Comparison of ENCODE assay signal across 9 mouse cellular contexts in genomic region chr8:84338493-84338892, GRCm38 (mm10). TPM values are rescaled to one million over a fixed set of nuclear protein-coding genes. Genes with fewer than 3 reads are reported as not detected.
DNase-seq lines count a peak whose midpoint lies in the region; ATAC-seq and TF ChIP-seq lines count a peak whose summit lies in the region.
"Had no signal": no experiment of that assay in that cellular context is flagged by ENCODE, and none has a peak within 500 bp of the region (broad histone marks: within the 10 kb centered on the region; RNA-seq: fewer than 3 reads in every experiment).

No protein-coding gene starts in this region.

- peaks cover 15% of the 10 kb centered on the region; the same call in 1 of the 2 replicates for H3K4me1 ChIP-seq in cerebellum, adult 2 months (ENCODE audit: control insufficient read depth, insufficient read depth, low read length)
- H3K4me1 ChIP-seq in forebrain, embryonic 16.5 days (replicated peaks; ENCODE audit: control insufficient read depth, insufficient read depth, low read length) = peaks cover 8% of the 10 kb centered on the region; the same call in 1 of the 2 replicates
- peaks cover 8% of the 10 kb centered on the region; the same call in 1 of the 2 replicates for H3K4me1 ChIP-seq in midbrain, embryonic 16.5 days (ENCODE audit: control insufficient read depth, insufficient read depth, low read length)
- H3K4me1 ChIP-seq: liver, embryonic 15.5 days had no signal

- peak overlapping the region; percentile 95 for H3K4me3 ChIP-seq in cerebellum, adult 2 months (replicated peaks; ENCODE audit: insufficient read depth, low read depth, low read length)
- peak overlapping the region; percentile 8 for H3K4me3 ChIP-seq in forebrain, embryonic 16.5 days (replicated peaks; ENCODE audit: low read length)
- H3K4me3 ChIP-seq in midbrain, embryonic 16.5 days (ENCODE audit: low read depth, low read length) = peak overlapping the region; percentile 31
- H3K4me3 ChIP-seq: liver, embryonic 15.5 days had no signal

- no peak for ATAC-seq in forebrain, embryonic 16.5 days
- no peak for ATAC-seq in midbrain, embryonic 16.5 days

- TF ChIP-seq CTCF in cerebellum, adult 2 months (IDR thresholded peaks at IDR 0.05; ENCODE audit: borderline replicate concordance, insufficient read depth, low read depth, low read length) = no peak

- peak; percentile 16 for DNase-seq in kidney, adult 18-20 months
- no peak for DNase-seq in kidney, adult 8-10 months
- DNase-seq in cerebellum, adult 2 months = peak; percentile 75 to 81
- no peak for DNase-seq in layer of hippocampus, adult 18-20 months (ENCODE audit: low spot score in 2 of 2)
- no peak for DNase-seq in thymus, postnatal 0 days (ENCODE audit: low spot score)
- DNase-seq in layer of hippocampus, adult 9-10 months (ENCODE audit: low spot score) = no peak

- H3K27me3 ChIP-seq in cerebellum, adult 2 months (ENCODE audit: control insufficient read depth, insufficient read depth, low read length) = no peaks in the 10 kb centered on the region
- peaks cover 17% of the 10 kb centered on the region for H3K27me3 ChIP-seq in forebrain, embryonic 16.5 days (replicated peaks; ENCODE audit: control insufficient read depth, insufficient read depth, low read length)
- peaks cover 11% of the 10 kb centered on the region; the same call in 1 of the 2 replicates for H3K27me3 ChIP-seq in midbrain, embryonic 16.5 days (ENCODE audit: control insufficient read depth, insufficient read depth, low read depth, low read length)

- under 1% methylated on average over 17 of the region's 17 CpGs for WGBS in cerebellum, adult 2 months
- 6% methylated on average over 17 of the region's 17 CpGs for WGBS in forebrain, embryonic 16.5 days
- 13% methylated on average over 17 of the region's 17 CpGs for WGBS in midbrain, embryonic 16.5 days

- peak overlapping the region; percentile 28 for H3K4me2 ChIP-seq in forebrain, embryonic 16.5 days (ENCODE audit: low read length)
- peak overlapping the region; percentile 50 for H3K4me2 ChIP-seq in midbrain, embryonic 16.5 days (ENCODE audit: low read length)
- H3K4me2 ChIP-seq: liver, embryonic 15.5 days had no signal

- H3K9ac ChIP-seq in forebrain, embryonic 16.5 days (replicated peaks; ENCODE audit: low read depth, low read length) = 0 out of 2 replicates have a peak overlapping the region, but pooled peaks have one; percentile 13
- peak overlapping the region; percentile 22; the same call in 1 of the 2 replicates for H3K9ac ChIP-seq in midbrain, embryonic 16.5 days (ENCODE audit: low read depth, low read length)
- H3K9ac ChIP-seq: liver, embryonic 15.5 days had no signal

- peak; percentile 53; the same call in 1 of the 2 replicates for TF ChIP-seq POLR2A in cerebellum, adult 2 months (IDR thresholded peaks at IDR 0.05; ENCODE audit: borderline replicate concordance, insufficient read depth, low read length)

- no peaks in the 10 kb centered on the region for H3K36me3 ChIP-seq in forebrain, embryonic 16.5 days (ENCODE audit: control insufficient read depth, insufficient read depth)
- H3K36me3 ChIP-seq in midbrain, embryonic 16.5 days (ENCODE audit: control insufficient read depth, insufficient read depth, low read length) = no peaks in the 10 kb centered on the region
- H3K36me3 ChIP-seq: liver, embryonic 15.5 days had no signal

- peak overlapping the region; percentile 88 for H3K27ac ChIP-seq in cerebellum, adult 2 months (ENCODE audit: insufficient read depth, low read length)
- H3K27ac ChIP-seq in forebrain, embryonic 16.5 days (ENCODE audit: low read length) = no peak overlapping the region
- no peak overlapping the region for H3K27ac ChIP-seq in midbrain, embryonic 16.5 days (ENCODE audit: low read length)
- H3K27ac ChIP-seq: liver, embryonic 15.5 days had no signal

- H3K9me3 ChIP-seq in forebrain, embryonic 16.5 days (ENCODE audit: control insufficient read depth, low read length) = no peaks in the 10 kb centered on the region
- H3K9me3 ChIP-seq in midbrain, embryonic 16.5 days (replicated peaks; ENCODE audit: control insufficient read depth, low read length, poor library complexity, severe bottlenecking) = no peaks in the 10 kb centered on the region
- H3K9me3 ChIP-seq: liver, embryonic 15.5 days had no signal

RNA-seq across cellular contexts. Expression of gene Cacna1a, which starts 49.7 kb away (rescaled TPM):
- 220 and 260 TPM in 2 replicates for polyA plus RNA-seq in cerebellum, adult 2 months (2012; rRNA removed)
- 7.4 and 20.3 TPM in 2 replicates for polyA plus RNA-seq in forebrain, embryonic 16.5 days (2015; fragmentation: Nextera tagmentation; extraction: Ambion mirVana)
- polyA plus RNA-seq in midbrain, embryonic 16.5 days (2015; fragmentation: Nextera tagmentation; extraction: Ambion mirVana) = 19.9 and 20.0 TPM in 2 replicates
- 100 to 1,000 TPM; 156 to 184 TPM for total RNA-seq in layer of hippocampus, adult 18-20 months (2021)
- 1.6 and 2.3 TPM in 2 replicates for polyA plus RNA-seq in thymus, postnatal 0 days (2015; fragmentation: Nextera tagmentation; extraction: Ambion mirVana)

Comparison
In these comparisons a context has a peak if more than half of its experiments do, and no peak if none do; other contexts are left out.
1. DNase-seq: peak in kidney, adult 18-20 months (single experiment) and cerebellum, adult 2 months (2 of 2); none in kidney, adult 8-10 months (0 of 2), layer of hippocampus, adult 18-20 months (0 of 2), thymus, postnatal 0 days (single experiment) and layer of hippocampus, adult 9-10 months (single experiment).
2. H3K4me3 ChIP-seq: peak in every context shown above with its lines; median percentile 95 in cerebellum, adult 2 months; 31 in midbrain, embryonic 16.5 days; 8 in forebrain, embryonic 16.5 days.
3. RNA of gene Cacna1a, which starts 49.7 kb away (polyA plus RNA-seq): 220 to 260 TPM in cerebellum, adult 2 months; 7.4 to 20.3 TPM in forebrain, embryonic 16.5 days, 19.9 to 20.0 TPM in midbrain, embryonic 16.5 days and 1.6 to 2.3 TPM in thymus, postnatal 0 days; every median in the first group is over 10 times any median in the second.